Mouse (Mus musculus) layer of hippocampus, adult 11-12 months (tissue): ENCODE data around the gene Dhrs7b.
"Not testable (repeated sequence)": the region's sequence is repeated elsewhere in the genome, so short reads cannot be mapped to it uniquely, and the experiment has no call there.

ENCODE experiments used
- DNase-seq: peaks from one replicate; pipeline ENCODE4 v3.0.0; 2022; ENCODE audit warnings: low spot score

Dhrs7b gene

GRCm38 (mm10) chr11:60841467-60842200 lies 11.2 kb downstream of the Dhrs7b start:
- DNase-seq, result no peak

- no peak for DNase-seq
These were observed 13.0 kb downstream of the Dhrs7b start for GRCm38 (mm10) chr11:60843412-60843811.

- DNase-seq, result no peak
These were observed 15.0 kb downstream of the Dhrs7b start for GRCm38 (mm10) chr11:60845415-60845814.

GRCm38 (mm10) chr11:60856587-60856986 lies 26.2 kb downstream of the Dhrs7b start:
- DNase-seq, result no peak

DNA sequence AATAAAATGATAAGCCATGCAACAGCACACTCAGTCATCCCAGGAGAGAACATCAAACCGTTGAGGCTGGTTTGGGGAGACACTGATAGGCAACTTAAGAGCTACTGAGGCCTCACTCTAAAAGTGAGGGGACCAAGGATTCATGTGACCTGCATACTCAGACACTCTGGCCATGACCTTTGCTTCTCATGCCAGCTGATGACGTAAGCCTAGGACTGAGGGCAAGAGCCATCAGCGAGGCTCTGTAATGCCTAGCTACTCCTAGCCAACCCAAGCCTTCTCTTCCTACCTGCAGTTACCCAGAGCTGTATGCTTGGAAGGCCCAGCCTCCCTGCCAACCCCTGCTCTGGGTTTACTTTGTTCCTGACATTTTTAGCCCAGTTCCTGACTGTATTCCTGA lies 31.6 kb downstream of the Dhrs7b start:
- no peak for DNase-seq

DNA sequence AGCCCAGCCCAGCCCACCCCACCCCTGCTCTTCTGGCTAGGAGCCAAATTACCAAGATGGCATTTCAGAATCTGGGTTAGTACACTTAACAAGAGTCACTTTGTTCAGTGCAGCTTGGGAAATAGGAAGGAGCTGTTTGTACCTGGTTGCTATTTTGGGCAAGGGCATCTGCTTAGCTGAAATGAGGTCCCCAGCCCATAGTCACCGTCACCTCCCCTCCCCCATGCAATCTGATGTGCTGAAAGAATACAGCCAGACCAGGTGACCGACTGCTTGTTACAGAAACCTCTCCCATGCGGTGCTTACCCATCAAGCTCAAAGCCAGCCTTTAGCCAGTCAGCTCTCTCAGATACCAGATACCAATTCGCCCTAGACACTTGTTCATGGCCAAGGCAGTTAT lies 32.8 kb downstream of the Dhrs7b start:
- DNase-seq, result no peak

DNA sequence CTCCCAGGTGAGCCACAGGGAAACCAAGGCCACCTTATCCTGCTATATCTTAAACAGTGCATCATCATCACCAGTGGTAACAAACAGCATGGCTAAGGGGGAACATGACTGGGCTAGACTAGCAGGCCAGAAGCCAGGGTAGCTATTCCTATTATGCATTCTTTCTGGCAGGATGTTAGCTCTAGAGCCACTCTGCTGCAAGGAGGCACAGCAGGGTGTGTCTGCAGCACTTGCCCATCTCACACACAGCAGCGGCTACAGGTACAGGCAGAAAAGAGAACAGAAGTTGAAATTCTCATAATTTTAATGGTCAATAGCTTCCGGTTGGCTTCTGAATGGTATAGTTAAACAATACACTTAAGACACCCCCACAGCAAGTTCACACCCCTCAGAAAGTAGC lies 33.7 kb downstream of the Dhrs7b start:
- DNase-seq, result no peak

DNA sequence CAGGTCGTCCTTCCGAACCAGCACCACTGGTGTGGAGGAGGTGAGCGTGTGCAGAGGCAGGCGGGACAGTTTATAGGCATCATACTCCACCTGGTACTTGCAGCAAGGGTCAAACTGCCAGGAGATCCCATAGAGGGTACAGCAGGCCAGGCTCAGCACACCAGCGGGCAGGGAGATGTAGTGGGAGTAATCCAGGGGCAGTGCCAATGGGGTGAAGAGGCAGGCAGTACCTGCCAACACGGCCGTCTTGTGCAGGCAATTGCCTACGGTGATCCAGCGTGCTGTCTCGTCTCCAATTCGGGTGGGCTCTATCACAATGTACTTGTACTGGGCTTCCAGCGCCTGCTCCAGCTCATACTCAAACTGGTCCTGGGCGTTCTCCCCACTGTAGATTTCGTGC lies 34.5 kb downstream of the Dhrs7b start:
- no peak for DNase-seq

DNA sequence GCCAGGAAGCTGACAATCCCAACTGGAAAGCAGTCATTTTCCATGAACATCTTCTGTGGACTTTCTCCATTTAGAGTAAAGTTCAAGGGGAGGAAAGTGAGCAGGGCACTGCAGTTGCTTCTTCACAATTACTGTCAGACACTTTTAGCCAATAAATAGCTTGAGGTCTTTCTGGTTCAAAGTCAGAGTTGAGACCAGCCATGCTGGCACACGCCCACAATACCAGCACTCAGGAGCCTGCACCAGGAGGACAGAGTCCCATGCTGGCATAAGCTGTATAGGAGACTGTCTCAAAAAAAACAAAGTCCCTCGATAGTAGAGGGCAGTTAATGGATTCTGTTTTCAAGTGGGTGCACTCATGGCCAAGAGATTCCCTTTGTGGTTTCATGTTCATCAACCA lies 35.6 kb downstream of the Dhrs7b start:
- DNase-seq, result no peak

- no peak for DNase-seq
These were observed 37.0 kb downstream of the Dhrs7b start for GRCm38 (mm10) chr11:60867456-60867855.

DNA sequence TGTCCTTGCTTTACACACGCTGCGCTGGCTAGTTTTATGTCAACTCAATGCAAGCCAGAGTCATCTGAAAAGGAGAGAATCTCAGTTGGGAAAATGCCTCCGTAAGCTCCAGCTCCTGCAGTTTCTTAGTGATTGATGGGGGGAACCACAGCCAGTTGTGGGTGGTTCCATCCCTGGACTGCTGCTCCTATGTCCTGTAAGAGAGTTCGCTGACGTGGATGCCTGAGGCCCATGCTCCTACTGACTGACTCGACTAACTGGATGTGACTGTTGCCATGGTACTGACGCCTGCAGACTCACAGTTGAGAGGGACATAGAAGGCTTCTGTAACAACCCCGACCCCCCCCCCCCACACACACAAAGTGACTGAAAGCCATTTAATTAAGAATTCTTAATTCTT lies 37.5 kb downstream of the Dhrs7b start:
- DNase-seq, result no peak

DNA sequence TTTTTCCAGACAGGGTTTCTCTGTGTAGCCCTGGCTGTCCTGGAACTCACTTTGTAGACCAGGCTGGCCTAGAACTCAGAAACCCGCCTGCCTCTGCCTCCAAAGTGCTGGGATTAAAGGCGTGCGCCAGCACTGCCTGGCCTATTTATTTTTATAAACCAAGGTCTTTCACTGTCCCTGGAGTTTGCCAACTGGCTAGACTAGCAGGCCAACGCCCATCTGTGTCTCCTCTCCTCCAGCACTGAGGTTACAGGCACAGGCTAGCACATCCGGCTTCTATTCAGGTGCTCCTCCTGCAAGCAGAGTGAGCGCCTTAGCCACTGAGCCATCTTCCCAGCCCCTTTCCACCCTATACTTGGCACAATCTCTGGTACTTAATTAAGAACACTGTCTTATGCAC lies 39.0 kb downstream of the Dhrs7b start:
- DNase-seq, result not testable (repeated sequence)

- DNase-seq, result no peak
These were observed 41.0 kb downstream of the Dhrs7b start for GRCm38 (mm10) chr11:60871409-60871808.

- DNase-seq, result no peak
These were observed 42.7 kb downstream of the Dhrs7b start for GRCm38 (mm10) chr11:60873101-60873500.

GRCm38 (mm10) chr11:60878056-60878612 lies 47.7 kb downstream of the Dhrs7b start:
- DNase-seq, result peak; percentile 62

DNA sequence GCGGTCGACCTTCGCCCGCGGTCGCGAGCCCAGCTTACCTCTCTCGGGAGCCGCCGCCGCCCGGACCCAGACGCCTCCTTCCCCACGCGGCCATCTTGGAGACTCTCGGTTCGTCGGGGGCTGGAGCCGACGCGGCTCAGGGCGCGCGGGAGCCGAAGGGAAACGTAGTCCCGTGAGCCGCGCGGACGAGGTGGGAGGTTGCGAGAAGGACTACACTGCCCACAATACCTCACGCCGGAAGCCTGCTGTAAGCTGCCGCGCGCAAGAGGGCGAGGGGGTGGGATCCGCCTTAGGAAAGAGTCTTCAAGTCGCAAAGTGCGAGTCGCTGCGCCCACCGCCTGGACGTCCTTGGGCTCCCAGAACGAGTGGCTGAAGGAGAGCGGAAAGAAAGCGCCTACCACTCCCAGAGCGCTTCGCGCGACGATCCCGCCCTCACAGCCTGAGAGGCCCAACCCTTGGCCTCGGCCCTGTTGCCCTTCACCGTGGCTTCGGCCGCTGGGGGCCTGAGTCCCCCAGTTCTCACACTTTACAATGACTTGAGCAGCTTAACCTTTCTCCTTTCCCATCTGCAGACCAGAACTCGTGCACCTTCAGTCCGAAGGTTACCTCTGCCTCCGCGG lies 48.4 kb downstream of the Dhrs7b start, which contains the start of gene Tmem11:
TSS of gene Tmem11 (minus strand) at position 598 of the 620 bp plus-strand sequence.
- peak; percentile 96 for DNase-seq

DNA sequence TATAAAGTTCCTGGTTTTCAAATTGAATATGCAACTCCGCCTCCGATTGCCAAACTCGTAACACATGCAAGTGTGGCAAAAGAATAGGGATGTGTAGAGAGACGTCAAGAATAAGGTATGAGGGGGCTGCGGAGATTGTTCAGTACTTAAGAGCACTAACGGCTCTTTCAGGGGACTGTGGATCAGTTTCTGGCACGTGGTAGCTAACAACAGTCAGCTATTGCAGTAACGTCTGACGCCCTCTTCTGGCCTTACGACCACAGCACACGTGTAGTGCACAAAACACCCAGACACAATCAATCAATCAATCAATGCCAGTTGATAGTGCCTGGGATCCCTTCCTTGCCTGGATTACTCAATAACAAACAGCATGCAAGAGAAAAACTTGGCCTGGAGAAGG lies 49.0 kb downstream of the Dhrs7b start:
- DNase-seq, result peak; percentile 59

GRCm38 (mm10) chr11:60880559-60880958 lies 50.1 kb downstream of the Dhrs7b start:
- DNase-seq, result no peak

DNA sequence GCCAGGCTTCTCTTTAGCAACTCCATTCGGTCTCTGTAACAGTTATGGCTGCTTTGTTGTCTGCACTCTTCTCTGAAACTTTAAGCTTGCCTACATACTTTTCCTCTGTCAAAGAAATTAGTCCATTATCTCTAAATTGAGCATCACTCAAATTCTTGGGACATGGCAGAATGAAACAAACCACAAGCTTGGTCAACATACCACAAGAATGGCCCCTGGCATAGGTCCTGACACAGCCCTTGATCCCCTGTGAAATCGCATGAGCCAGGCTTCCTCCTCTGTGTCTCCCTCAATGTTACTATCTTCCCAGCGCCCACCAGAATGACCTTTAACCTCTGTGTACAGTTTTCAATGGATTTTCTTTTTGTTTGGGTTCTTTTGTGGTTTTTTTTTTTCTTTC lies 52.0 kb downstream of the Dhrs7b start:
- no peak for DNase-seq

- not testable (repeated sequence) for DNase-seq
These were observed 56.6 kb downstream of the Dhrs7b start for GRCm38 (mm10) chr11:60886986-60887385.

- DNase-seq, result no peak
These were observed 59.4 kb downstream of the Dhrs7b start for GRCm38 (mm10) chr11:60889861-60890260.

- no peak for DNase-seq
These were observed 59.9 kb downstream of the Dhrs7b start for GRCm38 (mm10) chr11:60890286-60890685.

GRCm38 (mm10) chr11:60890744-60891143 lies 60.3 kb downstream of the Dhrs7b start:
- DNase-seq, result no peak
